Mouse (Mus musculus): ENCODE results near the gene Pkp4.

DNA sequence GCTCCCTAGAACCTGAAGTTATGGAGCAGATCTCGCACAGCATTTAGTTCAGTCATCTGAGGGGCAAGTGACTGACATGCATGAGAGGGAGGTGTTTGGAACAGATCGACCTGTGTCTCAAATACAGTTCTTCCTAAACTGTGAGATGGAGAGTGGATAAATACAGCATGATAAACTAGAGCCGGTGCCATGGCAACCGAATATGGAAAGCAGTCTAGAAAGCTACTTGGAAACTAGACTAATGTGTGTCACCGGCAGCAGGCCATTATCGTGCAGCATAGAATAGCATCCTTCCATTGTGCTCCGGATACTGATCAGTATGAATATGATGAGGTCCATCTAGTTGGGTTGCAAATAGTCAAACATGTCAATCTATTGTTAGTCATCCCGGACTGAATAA lies 17.5 kb downstream of the Pkp4 start:
- TF ChIP-seq MAFK (IDR thresholded peaks at IDR 0.05; ENCODE audit: insufficient read depth, low read depth, low read length) (no peak), ZC3H11A (IDR thresholded peaks at IDR 0.05; ENCODE audit: borderline replicate concordance, low read depth, low read length) (no peak), HCFC1 (IDR thresholded peaks at IDR 0.05; ENCODE audit: borderline replicate concordance, insufficient read depth, low read length) (no peak)

Measured in ES-E14 (cell line).